Mouse (Mus musculus) thymus, postnatal 36 days (tissue): ENCODE results near the gene Cxcr5.

ENCODE experiments used
- DNase-seq, 2 experiments: peaks; one replicate each; pipeline ENCODE4 v3.0.0; 2022; ENCODE audit warnings: mixed read lengths in 2 of 2

The Cxcr5 gene

GRCm38 (mm10) chr9:44479628-44480428 is 81.8 kb downstream of the Cxcr5 start:
- peak; percentile 82 to 86 for DNase-seq

- peak; percentile 52 to 64 for DNase-seq
Observed at GRCm38 (mm10) chr9:44478959-44479605, 82.6 kb downstream of the Cxcr5 start.

GRCm38 (mm10) chr9:44478229-44478921 is 83.3 kb downstream of the Cxcr5 start:
- peak; percentile 36 to 49 for DNase-seq

GRCm38 (mm10) chr9:44477339-44478228 is 84.1 kb downstream of the Cxcr5 start:
- peak; percentile 33 to 43 for DNase-seq

- peak in 1 of 2 experiments; percentile 10 for DNase-seq
Observed at GRCm38 (mm10) chr9:44475936-44476335, 85.7 kb downstream of the Cxcr5 start.

DNA sequence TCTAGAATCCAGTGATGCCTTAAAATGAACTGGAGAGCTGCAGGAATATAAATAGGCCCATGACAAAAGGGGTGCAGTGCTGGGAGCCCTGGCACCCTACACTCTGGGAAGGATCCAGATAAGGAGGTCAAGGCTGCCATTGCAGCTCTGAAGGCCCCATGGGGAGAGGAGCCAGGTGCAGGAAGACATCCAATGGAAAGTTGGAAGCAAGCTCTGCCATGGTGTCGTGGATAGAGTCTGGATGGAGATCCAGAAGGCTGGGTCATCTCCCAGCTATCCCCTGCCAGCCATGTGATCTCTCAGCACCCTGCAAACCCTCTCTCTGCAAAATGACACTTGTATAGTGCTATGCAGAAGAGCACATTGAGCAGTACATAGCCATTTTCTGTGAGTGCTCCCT is 87.3 kb downstream of the Cxcr5 start:
- no peak for DNase-seq

DNA sequence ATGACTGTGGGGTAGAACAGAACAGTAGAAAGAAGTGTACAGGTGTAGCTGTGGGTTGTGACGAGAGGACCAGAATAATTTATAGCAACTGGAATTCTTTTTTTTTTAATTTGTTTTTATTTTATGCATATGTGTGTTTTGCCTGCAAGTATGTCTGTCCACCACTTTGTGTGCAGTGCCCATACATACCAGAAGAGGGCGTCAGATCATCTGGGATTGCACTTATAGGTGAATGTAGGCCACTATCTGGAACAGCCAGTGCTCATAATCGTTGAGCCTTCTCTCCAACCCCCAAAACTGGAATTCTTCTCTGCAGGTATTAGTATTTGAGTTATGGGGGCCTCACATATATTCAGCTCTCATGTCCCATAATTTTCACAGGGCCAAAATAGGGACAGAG is 88.5 kb downstream of the Cxcr5 start:
- DNase-seq: no peak

DNA sequence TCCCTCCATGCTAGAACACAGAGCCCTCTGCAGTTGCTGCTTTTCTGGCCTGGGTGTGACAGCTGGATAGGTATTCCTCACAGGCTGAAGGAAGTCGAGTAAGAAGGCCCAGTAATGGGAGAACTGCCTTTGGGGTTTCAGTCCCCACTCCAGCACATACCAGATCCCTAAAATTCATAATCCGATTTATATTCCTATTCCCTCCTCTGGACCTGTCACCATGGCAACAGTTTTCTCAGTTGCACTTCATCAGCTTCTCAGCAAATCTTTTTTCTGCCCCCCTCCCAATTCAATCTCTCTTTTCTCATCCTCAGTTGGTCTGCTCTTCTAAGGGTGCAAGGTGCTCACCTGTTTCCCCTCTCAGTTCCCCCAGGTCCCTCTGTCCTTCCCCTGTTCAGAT is 92.9 kb downstream of the Cxcr5 start:
- DNase-seq: no peak

DNA sequence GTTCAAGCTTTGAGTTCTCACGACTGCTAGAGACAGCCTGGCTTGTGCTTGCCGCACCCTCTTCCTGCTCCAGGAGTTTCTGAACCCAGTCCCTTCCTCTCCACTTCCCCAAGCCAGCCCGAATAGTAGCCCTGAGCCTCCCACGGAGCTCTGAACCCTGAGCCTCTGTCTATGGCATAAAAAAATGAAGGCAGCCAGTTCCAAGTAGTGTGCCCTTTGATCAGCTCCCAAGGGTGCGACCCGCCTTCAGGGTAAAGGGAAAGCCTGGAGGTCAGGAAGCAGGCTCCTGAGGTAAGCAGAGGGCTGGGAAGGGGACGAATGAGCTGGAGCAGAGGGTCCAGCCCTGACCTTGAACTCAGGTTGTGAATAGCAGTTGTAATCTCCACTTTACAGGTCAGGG is 93.5 kb downstream of the Cxcr5 start:
- no peak for DNase-seq

- DNase-seq: no peak
Observed at GRCm38 (mm10) chr9:44461950-44462349, 99.7 kb downstream of the Cxcr5 start.
